Mouse (Mus musculus): ENCODE measurements around the gene Bcr. TPM values are rescaled to one million over a fixed set of nuclear protein-coding genes. Genes with fewer than 3 reads are reported as not detected.

Bcr gene
- polyA plus RNA-seq, 1 experiment from 2014 or later, result 10.6 TPM

DNA sequence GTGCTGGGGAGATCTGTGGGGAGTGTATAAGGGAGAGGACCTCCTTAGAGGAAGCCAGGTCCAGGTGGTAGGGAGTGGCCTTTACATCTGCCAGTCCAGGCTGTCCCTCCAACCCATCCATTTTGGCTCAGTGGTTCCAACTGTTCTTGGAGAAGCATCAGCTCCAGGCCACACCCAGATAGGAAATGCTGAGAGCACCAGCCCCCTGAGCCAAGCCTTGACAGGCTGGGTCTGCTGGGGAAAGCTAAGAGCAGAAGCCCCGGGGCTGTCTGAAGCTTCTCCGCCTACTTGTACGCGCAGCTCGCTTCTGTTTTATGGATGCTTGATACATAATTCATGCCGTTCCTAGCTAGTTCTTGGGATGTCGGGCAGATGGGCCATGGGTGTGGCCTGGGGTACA is 39.9 kb downstream of the Bcr start:
- H3K4me3 ChIP-seq, result no peak overlapping the region
- no peaks in the 10 kb centered on the region for H3K27me3 ChIP-seq
- H3K27ac ChIP-seq, result no peak overlapping the region
- 66% methylated on average over 7 of the region's 7 CpGs for WGBS
- no peak overlapping the region for H3K4me2 ChIP-seq
- ATAC-seq (ENCODE audit: insufficient number of reproducible peaks, insufficient read depth, low FRiP score, low TSS enrichment, low read depth), result no peak
- H3K9ac ChIP-seq, result no peak overlapping the region
- no peaks in the 10 kb centered on the region for H3K36me3 ChIP-seq
- H3K9me3 ChIP-seq, result no peaks in the 10 kb centered on the region
- H3K4me1 ChIP-seq, result peaks cover 61% of the 10 kb centered on the region

DNA sequence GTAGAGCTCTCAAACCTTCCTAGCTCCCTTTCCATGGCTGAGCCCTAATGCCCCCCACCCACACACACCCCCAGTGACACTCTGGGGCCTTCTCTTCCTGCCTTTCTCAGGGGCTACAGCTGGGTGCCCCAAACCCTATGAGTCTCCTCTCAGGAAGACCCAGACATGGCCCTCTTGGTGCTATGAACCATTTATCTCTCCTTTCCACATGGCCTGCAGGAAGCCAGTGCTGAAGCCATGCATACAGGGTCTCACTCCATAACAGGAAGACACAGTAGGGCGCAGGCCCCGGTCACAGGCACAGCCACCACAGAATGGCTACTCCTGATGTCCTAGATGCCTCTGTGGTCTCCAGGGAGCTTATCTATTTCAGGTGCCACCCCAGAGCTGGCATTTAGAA is 43.1 kb downstream of the Bcr start:
- Histone ChIP-seq H3K9ac (no peak overlapping the region), H3K4me1 (peaks cover 66% of the 10 kb centered on the region), H3K36me3 (no peaks in the 10 kb centered on the region), H3K9me3 (no peaks in the 10 kb centered on the region), H3K4me2 (no peak overlapping the region), H3K27me3 (no peaks in the 10 kb centered on the region), H3K4me3 (no peak overlapping the region), H3K27ac (no peak overlapping the region)
- ATAC-seq (ENCODE audit: insufficient number of reproducible peaks, insufficient read depth, low FRiP score, low TSS enrichment, low read depth), result no peak
- 82% methylated on average over 2 of the region's 2 CpGs for WGBS

DNA sequence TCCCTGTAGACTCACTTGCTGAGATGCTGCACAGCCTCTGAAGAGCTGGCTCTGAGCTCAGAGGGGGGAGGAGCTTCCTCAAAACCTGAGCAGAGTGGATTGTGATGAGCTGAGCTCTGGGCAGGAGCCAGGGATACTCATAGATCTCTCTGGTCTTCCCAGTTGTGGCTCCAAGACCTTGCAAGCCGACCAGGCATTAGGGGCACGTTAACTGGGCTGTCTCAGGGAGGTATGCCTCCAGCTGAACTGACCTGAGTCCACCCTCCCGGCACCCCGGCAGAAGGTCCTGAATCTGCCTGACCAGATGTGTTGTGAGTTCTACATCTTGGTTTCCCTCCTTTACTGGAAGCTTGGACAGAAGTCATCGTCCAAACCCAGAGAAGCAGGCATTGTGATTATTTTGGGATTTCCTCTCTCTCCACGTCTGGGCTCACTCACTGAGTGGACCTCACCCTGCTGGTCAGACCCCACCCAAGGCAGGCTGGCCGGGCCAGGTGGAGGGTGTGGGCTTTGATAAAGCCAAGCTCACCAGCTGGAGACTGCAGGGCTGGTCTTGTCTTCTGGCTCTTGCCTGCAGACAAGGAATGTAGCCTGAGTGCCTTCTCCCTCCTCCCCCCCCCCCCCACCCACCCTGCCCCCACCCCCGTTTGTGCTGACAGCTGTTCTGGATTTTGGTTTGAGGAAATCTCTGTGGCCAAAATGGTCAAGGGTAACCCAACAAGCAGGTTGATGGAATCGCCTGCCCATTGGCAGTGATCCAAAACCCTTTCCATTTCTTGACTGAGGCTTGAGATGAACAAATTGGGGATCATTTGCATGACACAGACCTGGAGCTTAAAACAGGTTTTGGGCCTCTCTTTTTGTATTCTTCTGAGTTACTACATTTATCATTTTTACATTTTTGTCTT is 44.1 kb downstream of the Bcr start:
- H3K27ac ChIP-seq, result 0 out of 2 replicates have a peak overlapping the region, but pooled peaks have one; percentile 30
- 57% methylated on average over 9 of the region's 9 CpGs for WGBS
- no peak overlapping the region for H3K4me3 ChIP-seq
- no peaks in the 10 kb centered on the region for H3K27me3 ChIP-seq
- no peaks in the 10 kb centered on the region for H3K9me3 ChIP-seq
- no peaks in the 10 kb centered on the region for H3K36me3 ChIP-seq
- H3K4me2 ChIP-seq, result no peak overlapping the region
- H3K9ac ChIP-seq, result no peak overlapping the region
- H3K4me1 ChIP-seq, result peaks cover 58% of the 10 kb centered on the region
- no peak for ATAC-seq (ENCODE audit: insufficient number of reproducible peaks, insufficient read depth, low FRiP score, low TSS enrichment, low read depth)

DNA sequence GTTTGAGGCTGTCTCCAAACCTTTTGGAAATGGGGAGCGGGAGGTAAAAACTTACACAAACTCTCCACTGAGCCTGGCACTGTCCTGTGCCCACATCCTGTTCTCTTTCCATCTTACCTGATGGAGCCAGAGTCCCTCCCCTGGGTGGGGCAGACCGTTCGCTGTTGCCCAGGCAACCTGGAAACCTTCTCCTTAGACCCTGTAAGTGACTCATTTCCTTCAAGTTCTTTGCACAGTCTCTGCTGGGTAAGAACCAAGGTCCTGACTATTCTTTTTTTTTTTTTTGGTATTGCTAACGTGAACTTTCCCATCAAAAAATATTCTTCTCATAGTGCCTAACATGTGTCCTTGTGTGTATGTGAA is 44.7 kb downstream of the Bcr start:
- no peak for ATAC-seq (ENCODE audit: insufficient number of reproducible peaks, insufficient read depth, low FRiP score, low TSS enrichment, low read depth)
- H3K4me3 ChIP-seq, result no peak overlapping the region
- no peaks in the 10 kb centered on the region for H3K36me3 ChIP-seq
- H3K4me2 ChIP-seq, result no peak overlapping the region
- no peaks in the 10 kb centered on the region for H3K9me3 ChIP-seq
- peaks cover 55% of the 10 kb centered on the region for H3K4me1 ChIP-seq
- no peak overlapping the region for H3K9ac ChIP-seq
- H3K27ac ChIP-seq, result no peak overlapping the region
- WGBS, result 79% methylated on average over 4 of the region's 4 CpGs
- H3K27me3 ChIP-seq, result no peaks in the 10 kb centered on the region

DNA sequence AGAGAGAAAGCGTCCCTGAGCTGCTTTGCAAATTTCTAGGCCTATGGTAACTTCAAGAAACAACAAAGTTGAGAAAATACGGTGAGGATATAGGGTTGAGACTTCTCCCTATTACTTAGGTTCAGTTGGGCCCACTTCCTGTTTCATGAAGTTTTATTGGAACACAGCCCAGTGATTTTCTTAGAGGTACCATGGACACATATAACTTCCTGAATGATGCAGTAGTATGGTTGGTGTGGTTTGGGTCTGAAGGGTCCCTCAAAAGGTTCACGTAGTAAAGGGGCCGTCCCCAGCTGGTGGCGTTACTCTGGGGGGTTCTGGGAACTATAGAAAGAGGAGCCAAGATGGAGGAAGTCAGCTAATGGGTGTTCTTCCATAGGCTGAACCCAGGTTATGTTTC is 45.3 kb downstream of the Bcr start:
- Histone ChIP-seq H3K36me3 (no peaks in the 10 kb centered on the region), H3K9ac (no peak overlapping the region), H3K9me3 (no peaks in the 10 kb centered on the region), H3K4me3 (no peak overlapping the region), H3K4me2 (no peak overlapping the region), H3K27me3 (no peaks in the 10 kb centered on the region), H3K27ac (0 out of 2 replicates have a peak overlapping the region, but pooled peaks have one; percentile 56), H3K4me1 (peaks cover 49% of the 10 kb centered on the region)
- WGBS, result 90% methylated on average over 5 of the region's 5 CpGs
- ATAC-seq (ENCODE audit: insufficient number of reproducible peaks, insufficient read depth, low FRiP score, low TSS enrichment, low read depth), result no peak

DNA sequence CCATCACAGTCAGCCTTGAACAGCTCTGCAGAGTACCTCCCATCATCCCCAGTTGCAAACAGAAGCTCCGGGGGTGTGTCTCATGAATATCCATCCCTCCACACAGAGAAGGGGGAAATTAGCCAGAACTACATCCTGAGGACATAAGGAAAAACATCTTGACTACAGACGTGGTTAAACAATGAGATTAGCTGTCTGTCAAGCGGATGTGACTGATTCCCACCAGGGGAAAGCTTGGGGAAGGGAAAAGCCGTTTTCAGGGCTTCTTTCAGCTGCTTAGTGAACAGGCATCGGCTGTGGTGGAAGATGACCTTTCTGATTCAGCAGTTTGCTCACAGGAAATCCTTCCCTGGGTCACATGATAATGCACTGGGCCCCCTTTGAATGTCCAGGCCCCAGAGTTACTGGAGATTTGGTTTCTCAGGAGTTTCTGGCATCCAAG is 46.6 kb downstream of the Bcr start:
- 10% methylated on average over 5 of the region's 5 CpGs for WGBS
- ATAC-seq (ENCODE audit: insufficient number of reproducible peaks, insufficient read depth, low FRiP score, low TSS enrichment, low read depth), result peak; percentile 35; the same call in 1 of the 2 replicates
- H3K4me1 ChIP-seq, result peaks cover 55% of the 10 kb centered on the region

DNA sequence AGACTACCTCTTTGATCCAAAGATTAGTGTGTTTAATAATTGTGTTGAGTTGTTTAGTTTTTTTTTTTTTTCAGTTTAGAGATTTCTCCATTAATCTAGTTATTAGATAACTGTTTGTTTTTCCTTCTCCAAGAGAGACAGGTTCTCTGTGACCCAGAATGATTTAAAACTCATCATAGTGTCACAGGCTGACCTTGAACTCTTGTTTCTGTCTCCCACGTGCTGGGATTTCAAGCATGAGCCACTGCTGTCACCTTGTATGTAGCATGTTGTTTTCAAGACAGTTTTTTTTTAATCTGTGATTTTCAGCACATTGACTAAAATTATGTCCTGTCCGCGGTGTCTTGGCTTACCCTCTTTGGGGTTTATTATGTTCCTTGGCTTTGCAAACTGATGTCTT is 47.7 kb downstream of the Bcr start:
- peaks cover 63% of the 10 kb centered on the region for H3K4me1 ChIP-seq
- 78% methylated on average over 3 of the region's 3 CpGs for WGBS

More for the DNA sequence above, 46.6 kb downstream of the Bcr start:
- Histone ChIP-seq H3K9me3 (no peaks in the 10 kb centered on the region), H3K4me3 (no peak overlapping the region), H3K36me3 (no peaks in the 10 kb centered on the region), H3K27me3 (no peaks in the 10 kb centered on the region), H3K9ac (no peak overlapping the region), H3K27ac (peak overlapping the region; percentile 56; the same call in 1 of the 2 replicates), H3K4me2 (no peak overlapping the region)

DNA sequence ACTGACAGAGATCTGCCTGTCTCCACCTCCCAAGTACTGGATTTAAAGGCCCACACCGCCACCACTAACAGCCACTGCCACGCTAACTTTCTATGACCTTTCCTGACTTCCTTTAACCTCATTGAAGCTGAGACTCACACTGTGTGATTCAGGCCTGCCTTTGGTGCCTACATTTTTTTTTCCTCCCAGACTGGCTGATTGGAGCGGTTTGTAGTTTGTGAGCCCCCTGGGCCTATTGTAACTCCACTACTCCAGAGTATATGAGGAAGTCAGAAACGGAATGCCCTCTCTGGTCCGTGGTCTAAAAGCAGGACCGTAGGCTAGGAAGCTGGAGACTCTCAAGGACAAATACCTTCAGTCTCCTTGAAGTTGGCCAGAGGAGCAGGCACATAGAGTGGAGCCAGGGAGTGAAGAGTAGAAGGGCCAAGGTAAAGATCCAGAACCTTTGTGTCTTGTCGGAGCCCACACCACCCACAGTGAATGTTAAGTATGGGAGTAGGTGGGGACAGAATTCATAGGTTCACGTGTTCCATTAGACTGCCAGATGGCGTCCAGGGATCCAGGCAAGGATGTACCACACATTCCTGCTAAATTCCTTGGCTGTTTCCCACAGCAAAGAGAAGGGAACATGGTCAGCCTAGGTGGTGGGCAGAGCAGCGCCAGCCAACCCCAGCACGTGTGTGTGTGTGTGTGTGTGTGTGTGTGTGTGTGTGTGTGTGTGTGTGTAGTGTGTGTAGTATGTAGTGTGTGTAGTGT is 51.2 kb downstream of the Bcr start:
- peak overlapping the region; percentile 8 for H3K27ac ChIP-seq
- H3K4me3 ChIP-seq, result no peak overlapping the region
- peaks cover 54% of the 10 kb centered on the region for H3K4me1 ChIP-seq
- no peak for ATAC-seq (ENCODE audit: insufficient number of reproducible peaks, insufficient read depth, low FRiP score, low TSS enrichment, low read depth)
- no peaks in the 10 kb centered on the region for H3K36me3 ChIP-seq
- H3K9ac ChIP-seq, result no peak overlapping the region
- H3K27me3 ChIP-seq, result no peaks in the 10 kb centered on the region
- no peaks in the 10 kb centered on the region for H3K9me3 ChIP-seq
- WGBS, result 73% methylated on average over 11 of the region's 11 CpGs
- H3K4me2 ChIP-seq, result no peak overlapping the region

More for the DNA sequence above, 47.7 kb downstream of the Bcr start:
- no peak overlapping the region for H3K27ac ChIP-seq
- H3K9ac ChIP-seq, result no peak overlapping the region
- ATAC-seq (ENCODE audit: insufficient number of reproducible peaks, insufficient read depth, low FRiP score, low TSS enrichment, low read depth), result no peak
- H3K4me2 ChIP-seq, result no peak overlapping the region
- no peak overlapping the region for H3K4me3 ChIP-seq
- H3K36me3 ChIP-seq, result no peaks in the 10 kb centered on the region
- H3K9me3 ChIP-seq, result no peaks in the 10 kb centered on the region
- no peaks in the 10 kb centered on the region for H3K27me3 ChIP-seq

DNA sequence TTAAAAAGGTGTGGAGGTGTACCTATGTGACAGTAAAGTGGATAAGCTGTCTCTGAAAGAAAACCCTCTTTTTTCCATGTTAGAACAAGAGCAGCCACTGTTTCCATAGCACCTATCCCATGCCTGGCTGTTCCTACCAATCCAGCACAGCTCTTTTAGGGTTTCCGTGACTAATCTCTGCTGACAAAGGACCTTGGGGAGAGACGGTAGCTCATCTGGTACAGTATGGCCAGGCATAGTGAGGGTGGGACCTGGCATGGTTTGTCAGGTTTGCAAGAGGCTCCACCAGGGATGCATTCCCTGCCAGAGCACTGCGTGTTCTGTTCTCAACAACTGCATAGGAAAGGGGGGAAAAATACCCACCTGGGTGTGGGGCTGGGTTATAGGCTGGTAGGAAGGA is 52.0 kb downstream of the Bcr start:
- Histone ChIP-seq H3K9me3 (no peaks in the 10 kb centered on the region), H3K27me3 (no peaks in the 10 kb centered on the region), H3K27ac (peak overlapping the region; percentile 60), H3K4me2 (no peak overlapping the region), H3K36me3 (no peaks in the 10 kb centered on the region), H3K4me1 (peaks cover 54% of the 10 kb centered on the region), H3K9ac (no peak overlapping the region), H3K4me3 (no peak overlapping the region)
- ATAC-seq (ENCODE audit: insufficient number of reproducible peaks, insufficient read depth, low FRiP score, low TSS enrichment, low read depth), result no peak
- 59% methylated on average over 3 of the region's 3 CpGs for WGBS

DNA sequence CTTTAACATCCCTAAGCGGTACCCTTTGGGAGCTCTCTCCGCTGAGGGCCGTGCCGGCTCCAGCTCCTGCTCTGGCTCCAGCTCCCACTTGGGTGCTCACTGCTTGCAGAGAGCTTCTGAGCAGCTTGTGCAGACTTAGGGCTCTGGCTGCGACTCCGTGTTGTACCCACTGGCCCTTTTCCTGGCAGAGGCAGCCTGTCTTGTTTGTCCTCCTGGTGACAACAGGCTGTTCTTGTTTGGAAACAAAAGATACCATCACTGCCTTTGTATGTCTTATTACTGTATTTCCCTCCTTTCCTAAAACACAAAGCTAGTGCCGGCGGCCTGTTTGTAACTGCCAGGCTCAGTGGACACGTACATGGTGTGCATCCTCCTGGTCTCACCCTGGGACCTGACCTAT is 53.2 kb downstream of the Bcr start:
- Histone ChIP-seq H3K9me3 (no peaks in the 10 kb centered on the region), H3K9ac (no peak overlapping the region), H3K4me3 (no peak overlapping the region), H3K27ac (no peak overlapping the region), H3K36me3 (no peaks in the 10 kb centered on the region), H3K4me1 (peaks cover 64% of the 10 kb centered on the region), H3K27me3 (no peaks in the 10 kb centered on the region), H3K4me2 (no peak overlapping the region)
- 90% methylated on average over 9 of the region's 9 CpGs for WGBS
- ATAC-seq (ENCODE audit: insufficient number of reproducible peaks, insufficient read depth, low FRiP score, low TSS enrichment, low read depth), result no peak

DNA sequence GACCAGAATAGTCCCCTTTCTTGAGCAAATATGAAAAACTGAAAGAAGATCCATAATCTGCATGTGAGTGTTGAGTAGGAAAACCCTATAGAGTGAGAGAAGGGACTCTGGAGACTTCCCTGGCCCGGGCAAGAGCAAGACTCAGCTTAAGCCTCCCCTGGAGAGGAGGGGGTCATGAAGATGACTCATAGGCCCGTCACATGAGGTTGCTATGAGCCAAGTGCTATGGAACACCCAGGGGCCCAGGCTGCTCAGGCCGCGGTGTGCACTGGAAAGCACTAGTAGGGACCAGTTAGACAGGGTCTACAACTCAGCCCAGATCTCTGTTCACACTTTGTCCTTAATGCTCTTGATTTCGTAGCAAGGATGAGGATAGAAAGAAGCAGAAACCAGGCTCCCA is 54.8 kb downstream of the Bcr start:
- H3K27ac ChIP-seq, result peak overlapping the region; percentile 75
- no peaks in the 10 kb centered on the region for H3K9me3 ChIP-seq
- no peak overlapping the region for H3K4me3 ChIP-seq
- no peaks in the 10 kb centered on the region for H3K36me3 ChIP-seq
- H3K27me3 ChIP-seq, result no peaks in the 10 kb centered on the region
- H3K4me1 ChIP-seq, result peaks cover 76% of the 10 kb centered on the region
- no peak for ATAC-seq (ENCODE audit: insufficient number of reproducible peaks, insufficient read depth, low FRiP score, low TSS enrichment, low read depth)
- 70% methylated on average over 5 of the region's 5 CpGs for WGBS
- no peak overlapping the region for H3K9ac ChIP-seq
- H3K4me2 ChIP-seq, result no peak overlapping the region
